Mouse (Mus musculus) limb, embryonic 14.5 days (tissue): ENCODE results near the gene St6gal1. TPM values are rescaled to one million over a fixed set of nuclear protein-coding genes. Genes with fewer than 3 reads are reported as not detected.

ENCODE experiments used
- ATAC-seq: fragments of 200-750 bp; cut with Nextera tagmentation; 2 replicates; pipeline ENCODE4 v1.8.0; 2017; ENCODE audit warnings: low read depth, moderate number of reproducible peaks, moderate TSS enrichment; ENCODE audit not compliant: low FRiP score
- DNase-seq: peaks from one replicate; pipeline ENCODE4 v3.0.0-alpha.2; 2015; ENCODE audit warnings: low spot score
- H3K27ac ChIP-seq: fragments of 300-500 bp; sonication (generic); replicated peaks from 2 replicates; pipeline ENCODE4 v1.5.1; 2014; ENCODE audit warnings: low read depth, mild to moderate bottlenecking, low read length, moderate library complexity, mixed read lengths
- H3K27me3 ChIP-seq: fragments of 300-500 bp; sonication (generic); 2 replicates; pipeline ENCODE4 v1.6.1; 2014; ENCODE audit warnings: low read length, mixed read lengths; ENCODE audit not compliant: control insufficient read depth, insufficient read depth
- H3K36me3 ChIP-seq: fragments of 300-500 bp; sonication (generic); 2 replicates; pipeline ENCODE4 v1.6.1; 2014; ENCODE audit warnings: mild to moderate bottlenecking, low read length, moderate library complexity, mixed read lengths; ENCODE audit not compliant: control insufficient read depth, insufficient read depth
- H3K4me1 ChIP-seq: fragments of 300-500 bp; sonication (generic); 2 replicates; pipeline ENCODE4 v1.6.1; 2014; ENCODE audit warnings: antibody characterized with exemption, low read length, mixed read lengths; ENCODE audit not compliant: control insufficient read depth, insufficient read depth
- H3K4me2 ChIP-seq: fragments of 300-500 bp; sonication (generic); replicated peaks from 2 replicates; pipeline ENCODE4 v1.6.1; 2014; ENCODE audit warnings: low read depth, mild to moderate bottlenecking, low read length, moderate library complexity; ENCODE audit not compliant: severe bottlenecking
- H3K4me3 ChIP-seq: fragments of 300-500 bp; sonication (generic); replicated peaks from 2 replicates; pipeline ENCODE4 v1.5.1; 2014; ENCODE audit warnings: low read length
- H3K9ac ChIP-seq: fragments of 300-500 bp; sonication (generic); 2 replicates; pipeline ENCODE4 v1.6.1; 2014; ENCODE audit warnings: mild to moderate bottlenecking, low read depth, low read length, moderate library complexity; ENCODE audit not compliant: severe bottlenecking
- H3K9me3 ChIP-seq: fragments of 300-500 bp; sonication (generic); 2 replicates; pipeline ENCODE4 v1.6.1; 2016; ENCODE audit warnings: low read length; ENCODE audit not compliant: control insufficient read depth
- POLR2A ChIP-seq: fragments of 200-500 bp; IDR thresholded peaks from 2 replicates; pipeline ENCODE4 v1.8.0; 2012; ENCODE audit warnings: inconsistent platforms, mild to moderate bottlenecking, moderate library complexity, borderline replicate concordance; ENCODE audit not compliant: insufficient read depth, insufficient read length; ENCODE audit errors: extremely low read depth
- WGBS: fragments of 180-500 bp; shearing (Covaris S2); extraction: QIAGEN DNeasy Blood & Tissue Kit; methylation state at CpG from one replicate; pipeline ENCODE4 v1.1.7; 2014; 5-methylcytosine and 5-hydroxymethylcytosine counted together
- polyA plus RNA-seq, 2 experiments: library from polyadenylated mRNA; depleted of rRNA in 1 of 2; stranded (reverse) in 1 of 2; unstranded in 1 of 2; fragments of >200 nt; fragmentation: Nextera tagmentation in 1 of 2; extraction: Ambion mirVana in 1 of 2; gene quantifications; 2 replicates each; pipeline versions ENCODE4 v1.2.1 to v1.2.3; 2012 to 2014

The St6gal1 gene
- polyA plus RNA-seq, 2 experiments = 13.3 to 16.8 TPM

- Histone ChIP-seq H3K36me3 (no peaks in the 10 kb centered on the region), H3K27ac (no peak overlapping the region), H3K27me3 (no peaks in the 10 kb centered on the region), H3K4me3 (no peak overlapping the region), H3K9me3 (no peaks in the 10 kb centered on the region), H3K9ac (no peak overlapping the region), H3K4me2 (no peak overlapping the region), H3K4me1 (no peaks in the 10 kb centered on the region)
- DNase-seq (no peak), ATAC-seq (no peak)
- 82% methylated on average over 7 of the region's 7 CpGs for WGBS
- no peak for TF ChIP-seq POLR2A
Measured at GRCm38 (mm10) chr16:23187983-23188382, 36.6 kb upstream of the St6gal1 start.

GRCm38 (mm10) chr16:23189612-23190011, 34.9 kb upstream of the St6gal1 start:
- Histone ChIP-seq H3K4me3 (no peak overlapping the region), H3K9ac (no peak overlapping the region), H3K27ac (no peak overlapping the region), H3K36me3 (no peaks in the 10 kb centered on the region), H3K9me3 (no peaks in the 10 kb centered on the region), H3K4me2 (no peak overlapping the region), H3K27me3 (no peaks in the 10 kb centered on the region), H3K4me1 (no peaks in the 10 kb centered on the region)
- ATAC-seq (no peak), DNase-seq (no peak)
- no peak for TF ChIP-seq POLR2A
- 78% methylated on average over 1 of the region's 1 CpGs for WGBS

GRCm38 (mm10) chr16:23191560-23192242, 32.8 kb upstream of the St6gal1 start:
- H3K27me3 ChIP-seq = no peaks in the 10 kb centered on the region
- H3K4me1 ChIP-seq = no peaks in the 10 kb centered on the region

GRCm38 (mm10) chr16:23195618-23196017, 28.9 kb upstream of the St6gal1 start:
- no peak overlapping the region for H3K9ac ChIP-seq

More at GRCm38 (mm10) chr16:23191560-23192242, 32.8 kb upstream of the St6gal1 start:
- Histone ChIP-seq H3K27ac (no peak overlapping the region), H3K4me3 (no peak overlapping the region), H3K9ac (no peak overlapping the region), H3K9me3 (no peaks in the 10 kb centered on the region), H3K36me3 (no peaks in the 10 kb centered on the region), H3K4me2 (no peak overlapping the region)
- no peak for DNase-seq
- TF ChIP-seq POLR2A = no peak
- ATAC-seq = no peak
- WGBS = 79% methylated on average over 9 of the region's 9 CpGs

GRCm38 (mm10) chr16:23196296-23196695, 28.2 kb upstream of the St6gal1 start:
- Histone ChIP-seq H3K36me3 (no peaks in the 10 kb centered on the region), H3K4me3 (no peak overlapping the region)
- TF ChIP-seq POLR2A = no peak

More at GRCm38 (mm10) chr16:23195618-23196017, 28.9 kb upstream of the St6gal1 start:
- no peak overlapping the region for H3K27ac ChIP-seq
- no peaks in the 10 kb centered on the region for H3K36me3 ChIP-seq
- H3K4me1 ChIP-seq = no peaks in the 10 kb centered on the region
- H3K9me3 ChIP-seq = no peaks in the 10 kb centered on the region
- H3K4me2 ChIP-seq = no peak overlapping the region
- no peak for ATAC-seq
- no peak overlapping the region for H3K4me3 ChIP-seq
- no peak for TF ChIP-seq POLR2A
- no peaks in the 10 kb centered on the region for H3K27me3 ChIP-seq
- WGBS = 86% methylated on average over 7 of the region's 7 CpGs
- no peak for DNase-seq

More at GRCm38 (mm10) chr16:23196296-23196695, 28.2 kb upstream of the St6gal1 start:
- Histone ChIP-seq H3K9ac (no peak overlapping the region), H3K27ac (no peak overlapping the region), H3K4me2 (no peak overlapping the region), H3K27me3 (no peaks in the 10 kb centered on the region), H3K4me1 (no peaks in the 10 kb centered on the region), H3K9me3 (no peaks in the 10 kb centered on the region)
- ATAC-seq (no peak), DNase-seq (no peak)
